Mouse (Mus musculus) liver, embryonic 11.5 days (tissue): Measurements from ENCODE around the gene Agbl4. TPM values are rescaled to one million over a fixed set of nuclear protein-coding genes. Genes with fewer than 3 reads are reported as not detected.

Experiments
- ATAC-seq: fragments of 200-750 bp; cut with Nextera tagmentation; replicated peaks from 2 replicates; pipeline ENCODE4 v1.8.0; 2017; ENCODE audit warnings: moderate number of reproducible peaks, mild to moderate bottlenecking, moderate TSS enrichment, moderate library complexity; ENCODE audit not compliant: low FRiP score
- DNase-seq: peaks from one replicate; pipeline ENCODE4 v3.0.0-alpha.2; 2017; ENCODE audit warnings: low spot score
- H3K27ac ChIP-seq: fragments of 300-500 bp; sonication (generic); 2 replicates; pipeline ENCODE4 v1.5.1; 2014; ENCODE audit warnings: mild to moderate bottlenecking, low read depth, low read length, control low read depth
- H3K27me3 ChIP-seq: fragments of 300-500 bp; sonication (generic); replicated peaks from 2 replicates; pipeline ENCODE4 v1.6.1; 2014; ENCODE audit warnings: low read length, mixed read lengths; ENCODE audit not compliant: control insufficient read depth, insufficient read depth
- H3K36me3 ChIP-seq: fragments of 300-500 bp; sonication (generic); 2 replicates; pipeline ENCODE4 v1.6.1; 2014; ENCODE audit warnings: mild to moderate bottlenecking, low read length, moderate library complexity, mixed read lengths; ENCODE audit not compliant: control insufficient read depth, insufficient read depth
- H3K4me1 ChIP-seq: fragments of 300-500 bp; sonication (generic); replicated peaks from 2 replicates; pipeline ENCODE4 v1.6.1; 2014; ENCODE audit warnings: low read length, mixed read lengths; ENCODE audit not compliant: control insufficient read depth, insufficient read depth
- H3K4me2 ChIP-seq: fragments of 300-500 bp; sonication (generic); 2 replicates; pipeline ENCODE4 v1.6.1; 2014; ENCODE audit warnings: mild to moderate bottlenecking, control low read depth, moderate library complexity
- H3K4me3 ChIP-seq: fragments of 300-500 bp; sonication (generic); 2 replicates; pipeline ENCODE4 v1.5.1; 2014; ENCODE audit warnings: low read depth, low read length, control low read depth
- H3K9ac ChIP-seq: fragments of 300-500 bp; sonication (generic); 2 replicates; pipeline ENCODE4 v1.6.1; 2014; ENCODE audit warnings: low read depth, low read length, control low read depth
- H3K9me3 ChIP-seq: fragments of 300-500 bp; sonication (generic); 2 replicates; pipeline ENCODE4 v1.6.1; 2016; ENCODE audit warnings: low read length, inconsistent platforms, mixed read lengths; ENCODE audit not compliant: control insufficient read depth
- WGBS: fragments of 180-500 bp; shearing (Covaris S2); extraction: QIAGEN DNeasy Blood & Tissue Kit; methylation state at CpG from one replicate; pipeline ENCODE4 v1.1.7; 2014; 5-methylcytosine and 5-hydroxymethylcytosine counted together
- polyA plus RNA-seq: library from polyadenylated mRNA; unstranded; fragments of >200 nt; fragmentation: Nextera tagmentation; extraction: Ambion mirVana; gene quantifications from 2 replicates; pipeline ENCODE4 v1.2.1, GENCODE M21; 2014

Gene Agbl4
- polyA plus RNA-seq, 1 experiment from 2014 or later, result not detected

- H3K27ac ChIP-seq, result no peak overlapping the region
- H3K9ac ChIP-seq, result no peak overlapping the region
- no peak for DNase-seq
- no peak overlapping the region for H3K4me3 ChIP-seq
- H3K9me3 ChIP-seq, result no peaks in the 10 kb centered on the region
- H3K4me2 ChIP-seq, result no peak overlapping the region
- no peaks in the 10 kb centered on the region for H3K36me3 ChIP-seq
- no peak for ATAC-seq
- 77% methylated on average over 2 of the region's 2 CpGs for WGBS
- H3K27me3 ChIP-seq, result no peaks in the 10 kb centered on the region
- no peaks in the 10 kb centered on the region for H3K4me1 ChIP-seq
Observed at GRCm38 (mm10) chr4:111597249-111597661, 1199.8 kb downstream of the Agbl4 start.

DNA sequence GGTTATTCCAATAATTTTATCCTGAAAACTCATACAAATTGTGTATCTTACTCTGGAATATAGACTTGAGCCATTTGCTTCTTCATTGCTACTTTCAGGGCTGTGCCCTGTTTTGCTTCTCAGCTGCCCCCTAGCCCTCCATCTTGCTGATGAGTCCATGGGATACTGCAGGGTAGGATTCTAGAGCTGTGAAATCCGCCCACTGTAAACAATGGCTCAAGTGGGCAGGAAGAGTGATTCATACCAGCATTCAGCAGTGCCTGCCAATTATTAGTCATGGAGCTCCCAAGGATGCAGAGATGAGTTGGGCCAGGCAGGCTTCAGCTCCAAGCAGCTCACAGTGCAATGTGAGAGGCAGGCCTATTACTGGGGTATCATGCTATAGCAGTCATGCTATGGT lies 1200.5 kb downstream of the Agbl4 start:
- ATAC-seq, result no peak
- DNase-seq, result no peak
- no peaks in the 10 kb centered on the region for H3K36me3 ChIP-seq
- no peak overlapping the region for H3K4me2 ChIP-seq
- H3K27me3 ChIP-seq, result no peaks in the 10 kb centered on the region
- no peak overlapping the region for H3K27ac ChIP-seq
- WGBS, result 63% methylated on average over 1 of the region's 1 CpGs
- H3K9me3 ChIP-seq, result no peaks in the 10 kb centered on the region
- H3K9ac ChIP-seq, result no peak overlapping the region
- no peak overlapping the region for H3K4me3 ChIP-seq
- H3K4me1 ChIP-seq, result no peaks in the 10 kb centered on the region

GRCm38 (mm10) chr4:111603194-111603593 lies 1205.7 kb downstream of the Agbl4 start:
- Histone ChIP-seq H3K4me3 (no peak overlapping the region), H3K4me1 (no peaks in the 10 kb centered on the region), H3K27me3 (no peaks in the 10 kb centered on the region), H3K9ac (no peak overlapping the region), H3K9me3 (no peaks in the 10 kb centered on the region), H3K27ac (no peak overlapping the region), H3K36me3 (no peaks in the 10 kb centered on the region), H3K4me2 (no peak overlapping the region)
- WGBS, result 85% methylated on average over 2 of the region's 2 CpGs
- DNase-seq (no peak), ATAC-seq (no peak)

GRCm38 (mm10) chr4:111607826-111608500 lies 1210.5 kb downstream of the Agbl4 start:
- no peak overlapping the region for H3K9ac ChIP-seq
- 80% methylated on average over 8 of the region's 8 CpGs for WGBS

GRCm38 (mm10) chr4:111621865-111622264 lies 1224.4 kb downstream of the Agbl4 start:
- DNase-seq, result no peak
- Histone ChIP-seq H3K9ac (no peak overlapping the region), H3K9me3 (no peaks in the 10 kb centered on the region), H3K4me1 (no peaks in the 10 kb centered on the region), H3K4me2 (no peak overlapping the region), H3K36me3 (no peaks in the 10 kb centered on the region), H3K27me3 (no peaks in the 10 kb centered on the region), H3K4me3 (no peak overlapping the region), H3K27ac (no peak overlapping the region)
- 50% methylated on average over 2 of the region's 2 CpGs for WGBS
- ATAC-seq, result no peak

More at GRCm38 (mm10) chr4:111607826-111608500, 1210.5 kb downstream of the Agbl4 start:
- H3K9me3 ChIP-seq, result no peaks in the 10 kb centered on the region
- DNase-seq (no peak), ATAC-seq (no peak)
- no peak overlapping the region for H3K27ac ChIP-seq
- H3K4me2 ChIP-seq, result no peak overlapping the region
- no peaks in the 10 kb centered on the region for H3K27me3 ChIP-seq
- H3K4me3 ChIP-seq, result no peak overlapping the region
- H3K36me3 ChIP-seq, result no peaks in the 10 kb centered on the region
- H3K4me1 ChIP-seq, result no peaks in the 10 kb centered on the region

GRCm38 (mm10) chr4:111624914-111625313 lies 1227.5 kb downstream of the Agbl4 start:
- DNase-seq (no peak), ATAC-seq (no peak)
- no peak overlapping the region for H3K4me3 ChIP-seq
- no peak overlapping the region for H3K9ac ChIP-seq
- H3K36me3 ChIP-seq, result no peaks in the 10 kb centered on the region
- WGBS, result 56% methylated on average over 5 of the region's 5 CpGs
- H3K27ac ChIP-seq, result no peak overlapping the region
- no peaks in the 10 kb centered on the region for H3K9me3 ChIP-seq
- no peaks in the 10 kb centered on the region for H3K4me1 ChIP-seq
- no peak overlapping the region for H3K4me2 ChIP-seq
- no peaks in the 10 kb centered on the region for H3K27me3 ChIP-seq

GRCm38 (mm10) chr4:111626118-111626830 lies 1228.8 kb downstream of the Agbl4 start:
- peak; percentile 58 for ATAC-seq

GRCm38 (mm10) chr4:111632615-111633014 lies 1235.2 kb downstream of the Agbl4 start:
- Histone ChIP-seq H3K27me3 (no peaks in the 10 kb centered on the region), H3K27ac (no peak overlapping the region), H3K9me3 (no peaks in the 10 kb centered on the region), H3K4me3 (no peak overlapping the region), H3K4me1 (no peaks in the 10 kb centered on the region), H3K9ac (no peak overlapping the region), H3K4me2 (no peak overlapping the region), H3K36me3 (no peaks in the 10 kb centered on the region)
- 65% methylated on average over 1 of the region's 1 CpGs for WGBS
- ATAC-seq (no peak), DNase-seq (no peak)

More at GRCm38 (mm10) chr4:111626118-111626830, 1228.8 kb downstream of the Agbl4 start:
- Histone ChIP-seq H3K9me3 (no peaks in the 10 kb centered on the region), H3K4me3 (no peak overlapping the region), H3K36me3 (no peaks in the 10 kb centered on the region), H3K27me3 (no peaks in the 10 kb centered on the region), H3K27ac (no peak overlapping the region), H3K9ac (no peak overlapping the region), H3K4me2 (no peak overlapping the region), H3K4me1 (no peaks in the 10 kb centered on the region)
- 33% methylated on average over 8 of the region's 8 CpGs for WGBS
- DNase-seq, result peak; percentile 61
